Mouse (Mus musculus) liver, adult 2 months (tissue): Measurements from ENCODE around the gene Tnfsfm13. TPM values are rescaled to one million over a fixed set of nuclear protein-coding genes. Genes with fewer than 3 reads are reported as not detected.

Source experiments
- DNase-seq: peaks from one replicate; pipeline ENCODE4 v3.0.0-alpha.2; 2011; ENCODE audit warnings: low read depth, low spot score; ENCODE audit errors: extremely low read depth
- H3K27ac ChIP-seq: fragments of 200-500 bp; replicated peaks from 2 replicates; pipeline ENCODE4 v1.5.1; 2012; ENCODE audit warnings: low read depth, mild to moderate bottlenecking, control low read depth, inconsistent platforms, low read length; ENCODE audit not compliant: insufficient read depth
- H3K27me3 ChIP-seq: fragments of 200-500 bp; 2 replicates; pipeline ENCODE4 v1.6.1; 2012; ENCODE audit warnings: mild to moderate bottlenecking, moderate library complexity, low read length, inconsistent platforms; ENCODE audit not compliant: control insufficient read depth, insufficient read depth
- H3K36me3 ChIP-seq: fragments of 200-500 bp; 2 replicates; pipeline ENCODE4 v1.6.1; 2012; ENCODE audit warnings: low read length, inconsistent platforms; ENCODE audit not compliant: control insufficient read depth, insufficient read depth
- H3K4me1 ChIP-seq: fragments of 200-500 bp; 2 replicates; pipeline ENCODE4 v1.6.1; 2011; ENCODE audit warnings: low read length; ENCODE audit not compliant: control insufficient read depth, insufficient read depth
- H3K4me3 ChIP-seq: fragments of 200-500 bp; 2 replicates; pipeline ENCODE4 v1.5.1; 2011; ENCODE audit warnings: low read depth, mild to moderate bottlenecking, control low read depth, low read length, moderate library complexity; ENCODE audit not compliant: insufficient read depth
- H3K79me2 ChIP-seq: fragments of 200-500 bp; 2 replicates; pipeline ENCODE4 v1.6.1; 2012; ENCODE audit warnings: inconsistent platforms, mild to moderate bottlenecking, low read length, moderate library complexity; ENCODE audit not compliant: control insufficient read depth, insufficient read depth
- H3K9ac ChIP-seq: fragments of 200-500 bp; 2 replicates; pipeline ENCODE4 v1.6.1; 2012; ENCODE audit warnings: low read depth, mild to moderate bottlenecking, control low read depth, inconsistent platforms, low read length
- CTCF ChIP-seq: fragments of 200-500 bp; IDR thresholded peaks from 2 replicates; pipeline ENCODE4 v1.5.1; 2011; ENCODE audit warnings: low read depth, low read length, control low read depth
- POLR2A ChIP-seq: fragments of 200-500 bp; IDR thresholded peaks from 2 replicates; pipeline ENCODE4 v1.6.1; 2011; ENCODE audit warnings: low read length, control low read depth; ENCODE audit not compliant: insufficient read depth; ENCODE audit errors: extremely low read depth
- WGBS: fragments of 180-500 bp; shearing (Covaris S2); methylation state at CpG from one replicate; pipeline ENCODE4 v1.1.7; 2018; 5-methylcytosine and 5-hydroxymethylcytosine counted together
- polyA plus RNA-seq: library from polyadenylated mRNA; depleted of rRNA; stranded (reverse); fragments of >200 nt; gene quantifications from 2 replicates; pipeline ENCODE4 v1.2.3, GENCODE M21; 2012; rRNA removed
- total RNA-seq: library from RNA; depleted of rRNA; stranded (reverse); fragments of >200 nt; gene quantifications from 2 replicates; pipeline ENCODE4 v1.2.3, GENCODE M21; 2014; rRNA removed

Tnfsfm13 gene
- total and polyA plus RNA-seq, 2 experiments = 2.5 to 3.6 TPM

DNA sequence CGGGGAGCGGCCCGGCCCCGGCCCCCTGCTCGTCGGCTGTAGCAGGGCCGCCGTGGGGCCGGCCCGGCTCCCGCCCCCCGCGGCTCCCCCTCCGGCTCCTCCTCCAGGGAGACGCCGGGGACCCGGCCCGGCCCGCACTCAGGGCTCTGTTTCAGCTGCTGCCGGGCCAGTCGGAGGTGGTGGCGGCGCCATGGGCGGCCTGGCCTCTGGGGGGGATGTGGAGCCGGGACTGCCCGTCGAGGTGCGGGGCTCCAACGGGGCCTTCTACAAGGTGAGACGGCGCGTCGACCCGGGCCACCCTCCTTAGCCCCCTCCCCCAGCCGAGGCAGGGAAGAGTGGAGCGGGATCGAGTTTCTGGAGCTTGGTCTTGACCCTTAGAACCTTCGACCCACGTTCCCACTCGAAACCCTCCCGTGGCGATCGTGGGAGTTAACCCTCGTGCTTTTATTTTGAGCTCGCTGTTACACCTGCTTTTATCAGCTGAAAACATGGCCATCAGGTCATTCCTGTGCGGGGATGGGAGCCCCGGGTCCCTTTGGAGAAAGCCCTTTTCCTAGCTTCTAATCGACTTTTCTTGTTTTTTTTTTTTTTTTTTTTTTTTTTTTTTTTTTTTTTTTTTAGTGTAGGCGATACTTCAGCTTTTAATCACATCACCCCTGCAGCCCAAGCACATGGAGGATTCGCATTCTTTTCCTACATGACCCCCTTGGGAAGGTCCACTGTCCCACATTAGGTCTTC lies 62.6 kb downstream of the Tnfsfm13 start:
- Histone ChIP-seq H3K4me1 (peaks cover 10% of the 10 kb centered on the region), H3K79me2 (peaks cover 9% of the 10 kb centered on the region; the same call in 1 of the 2 replicates), H3K36me3 (peaks cover 4% of the 10 kb centered on the region; the same call in 1 of the 2 replicates), H3K27ac (peak overlapping the region; percentile 80), H3K4me3 (peak overlapping the region; percentile 97), H3K27me3 (no peaks in the 10 kb centered on the region), H3K9ac (peak overlapping the region; percentile 95)
- under 1% methylated on average over 50 of the region's 50 CpGs for WGBS
- TF ChIP-seq POLR2A (no peak), CTCF (no peak)
- DNase-seq = no peak

Other genes with a start within 250 kb of the Tnfsfm13 start
Only the 30 nearest of the 36 such genes appear.
- under 0.01 and 0.09 TPM in 2 replicates for gene Dnah2, start 147.0 kb downstream of the Tnfsfm13 start, total RNA-seq
- 0.02 TPM in 2 replicates for gene Dnah2, start 147.0 kb downstream of the Tnfsfm13 start, polyA plus RNA-seq
- under 0.01 TPM in 1 of 2 replicates, not detected in the other for gene Efnb3, start 135.9 kb downstream of the Tnfsfm13 start, total RNA-seq
- gene Efnb3, start 135.9 kb downstream of the Tnfsfm13 start, polyA plus RNA-seq = 0.11 and 0.17 TPM in 2 replicates
- gene Wrap53, start 115.8 kb downstream of the Tnfsfm13 start, total RNA-seq = 5.6 and 6.4 TPM in 2 replicates
- gene Wrap53, start 115.8 kb downstream of the Tnfsfm13 start, polyA plus RNA-seq = 10.7 and 11.2 TPM in 2 replicates
- 3.7 and 6.2 TPM in 2 replicates for gene Trp53, start 115.7 kb downstream of the Tnfsfm13 start, total RNA-seq
- 23.5 and 35.4 TPM in 2 replicates for gene Trp53, start 115.7 kb downstream of the Tnfsfm13 start, polyA plus RNA-seq
- 0.18 and 0.20 TPM in 2 replicates for gene Atp1b2, start 90.2 kb downstream of the Tnfsfm13 start, total RNA-seq
- 0.40 and 0.46 TPM in 2 replicates for gene Atp1b2, start 90.2 kb downstream of the Tnfsfm13 start, polyA plus RNA-seq
- gene Shbg, start 78.2 kb downstream of the Tnfsfm13 start, total RNA-seq = not detected in 2 replicates
- 0.18 TPM in 1 of 2 replicates, not detected in the other for gene Shbg, start 78.2 kb downstream of the Tnfsfm13 start, polyA plus RNA-seq
- gene Sat2, start 74.1 kb downstream of the Tnfsfm13 start, total RNA-seq = 12.3 and 19.4 TPM in 2 replicates
- 10.8 and 12.8 TPM in 2 replicates for gene Sat2, start 74.1 kb downstream of the Tnfsfm13 start, polyA plus RNA-seq
- gene Fxr2, start 63.1 kb downstream of the Tnfsfm13 start, total RNA-seq = 18.1 and 19.9 TPM in 2 replicates
- 24.2 and 33.9 TPM in 2 replicates for gene Fxr2, start 63.1 kb downstream of the Tnfsfm13 start, polyA plus RNA-seq
- not detected in 2 replicates for gene Sox15, start 40.8 kb downstream of the Tnfsfm13 start, total RNA-seq
- gene Sox15, start 40.8 kb downstream of the Tnfsfm13 start, polyA plus RNA-seq = 0.21 TPM in 1 of 2 replicates, not detected in the other
- gene Mpdu1, start 33.5 kb downstream of the Tnfsfm13 start, total RNA-seq = 49.9 and 53.5 TPM in 2 replicates
- gene Mpdu1, start 33.5 kb downstream of the Tnfsfm13 start, polyA plus RNA-seq = 100 and 115 TPM in 2 replicates
- 4.5 and 6.0 TPM in 2 replicates for gene Cd68, start 29.9 kb downstream of the Tnfsfm13 start, total RNA-seq
- gene Cd68, start 29.9 kb downstream of the Tnfsfm13 start, polyA plus RNA-seq = 6.1 and 14.8 TPM in 2 replicates
- 370 and 386 TPM in 2 replicates for gene Eif4a1, start 23.7 kb downstream of the Tnfsfm13 start, total RNA-seq
- gene Eif4a1, start 23.7 kb downstream of the Tnfsfm13 start, polyA plus RNA-seq = 184 and 221 TPM in 2 replicates
- gene Senp3, start 14.0 kb downstream of the Tnfsfm13 start, total RNA-seq = 26.2 and 31.9 TPM in 2 replicates
- gene Senp3, start 14.0 kb downstream of the Tnfsfm13 start, polyA plus RNA-seq = 17.5 and 25.8 TPM in 2 replicates
- gene Tnfsf13, start 10.3 kb downstream of the Tnfsfm13 start, total RNA-seq = 1.0 and 1.4 TPM in 2 replicates
- 0.58 and 1.1 TPM in 2 replicates for gene Tnfsf13, start 10.3 kb downstream of the Tnfsfm13 start, polyA plus RNA-seq
- gene Tnfsf12, start 249 bp downstream of the Tnfsfm13 start, total RNA-seq = 2.6 and 3.0 TPM in 2 replicates
- 9.5 and 18.0 TPM in 2 replicates for gene Tnfsf12, start 249 bp downstream of the Tnfsfm13 start, polyA plus RNA-seq
- gene Polr2a, start 62.5 kb upstream of the Tnfsfm13 start, total RNA-seq = 10.0 and 12.6 TPM in 2 replicates
- 9.9 and 10.6 TPM in 2 replicates for gene Polr2a, start 62.5 kb upstream of the Tnfsfm13 start, polyA plus RNA-seq
- not detected in 2 replicates for gene Slc35g3, start 65.9 kb upstream of the Tnfsfm13 start, total RNA-seq
- not detected in 2 replicates for gene Slc35g3, start 65.9 kb upstream of the Tnfsfm13 start, polyA plus RNA-seq
- 2.6 and 4.4 TPM in 2 replicates for gene Zbtb4, start 69.8 kb upstream of the Tnfsfm13 start, total RNA-seq
- 8.2 and 9.7 TPM in 2 replicates for gene Zbtb4, start 69.8 kb upstream of the Tnfsfm13 start, polyA plus RNA-seq
- 0.46 and 0.54 TPM in 2 replicates for gene Chrnb1, start 99.8 kb upstream of the Tnfsfm13 start, total RNA-seq
- gene Chrnb1, start 99.8 kb upstream of the Tnfsfm13 start, polyA plus RNA-seq = 0.28 and 0.35 TPM in 2 replicates
- gene Fgf11, start 105.8 kb upstream of the Tnfsfm13 start, total RNA-seq = 0.18 and 0.20 TPM in 2 replicates
- gene Fgf11, start 105.8 kb upstream of the Tnfsfm13 start, polyA plus RNA-seq = 0.33 and 0.34 TPM in 2 replicates
- 2.3 and 2.4 TPM in 2 replicates for gene Tmem102, start 109.5 kb upstream of the Tnfsfm13 start, total RNA-seq
- gene Tmem102, start 109.5 kb upstream of the Tnfsfm13 start, polyA plus RNA-seq = 13.5 and 15.7 TPM in 2 replicates
- gene Gm39566, start 119.2 kb upstream of the Tnfsfm13 start, total RNA-seq = not detected in 2 replicates
- gene Gm39566, start 119.2 kb upstream of the Tnfsfm13 start, polyA plus RNA-seq = not detected in 2 replicates
- not detected in 2 replicates for gene Spem2, start 122.4 kb upstream of the Tnfsfm13 start, total RNA-seq
- not detected in 2 replicates for gene Spem2, start 122.4 kb upstream of the Tnfsfm13 start, polyA plus RNA-seq
- gene Spem1, start 126.1 kb upstream of the Tnfsfm13 start, total RNA-seq = not detected in 2 replicates
- gene Spem1, start 126.1 kb upstream of the Tnfsfm13 start, polyA plus RNA-seq = 0.09 TPM in 1 of 2 replicates, not detected in the other
- gene Nlgn2, start 141.7 kb upstream of the Tnfsfm13 start, total RNA-seq = 0.18 and 0.34 TPM in 2 replicates
- gene Nlgn2, start 141.7 kb upstream of the Tnfsfm13 start, polyA plus RNA-seq = 0.93 and 1.9 TPM in 2 replicates
- 326 and 353 TPM in 2 replicates for gene Tmem256, start 142.4 kb upstream of the Tnfsfm13 start, total RNA-seq
- 284 and 370 TPM in 2 replicates for gene Tmem256, start 142.4 kb upstream of the Tnfsfm13 start, polyA plus RNA-seq
- gene Plscr3, start 150.3 kb upstream of the Tnfsfm13 start, total RNA-seq = 1.5 and 2.6 TPM in 2 replicates
- gene Plscr3, start 150.3 kb upstream of the Tnfsfm13 start, polyA plus RNA-seq = 18.5 and 19.3 TPM in 2 replicates
- gene Tnk1, start 162.6 kb upstream of the Tnfsfm13 start, total RNA-seq = 0.07 and 0.18 TPM in 2 replicates
- gene Tnk1, start 162.6 kb upstream of the Tnfsfm13 start, polyA plus RNA-seq = 0.17 TPM in 2 replicates
- gene Tmem95, start 181.9 kb upstream of the Tnfsfm13 start, total RNA-seq = not detected in 2 replicates
- not detected in 2 replicates for gene Tmem95, start 181.9 kb upstream of the Tnfsfm13 start, polyA plus RNA-seq
- 0.65 and 1.0 TPM in 2 replicates for gene Kctd11, start 185.3 kb upstream of the Tnfsfm13 start, total RNA-seq
- gene Kctd11, start 185.3 kb upstream of the Tnfsfm13 start, polyA plus RNA-seq = 0.68 and 1.6 TPM in 2 replicates